In genomic region chr8:110022081-110022480, GRCm38 (mm10) we compare ENCODE assay signal across 39 mouse cellular contexts. TPM values are rescaled to one million over a fixed set of nuclear protein-coding genes. Genes with fewer than 3 reads are reported as not detected.
DNase-seq lines count a peak whose midpoint lies in the region; ATAC-seq and TF ChIP-seq lines count a peak whose summit lies in the region.
"Had no signal": no experiment of that assay in that cellular context is flagged by ENCODE, and none has a peak within 500 bp of the region (broad histone marks: within the 10 kb centered on the region; RNA-seq: fewer than 3 reads in every experiment).

No protein-coding gene starts in this region.

- no peaks in the 10 kb centered on the region for H3K9me3 ChIP-seq in kidney, embryonic 15.5 days (replicated peaks)
- H3K9me3 ChIP-seq: embryonic facial prominence, embryonic 10.5 days; embryonic facial prominence, embryonic 15.5 days; heart, embryonic 12.5 days; limb, embryonic 13.5 days had no signal

- no peak for TF ChIP-seq POLR2A in small intestine, adult 2 months (IDR thresholded peaks at IDR 0.05; ENCODE audit: low read depth, low read length)

- no peaks in the 10 kb centered on the region for H3K4me1 ChIP-seq in kidney, embryonic 15.5 days
- peaks cover 21% of the 10 kb centered on the region; the same call in 1 of the 2 replicates for H3K4me1 ChIP-seq in small intestine, adult 2 months (ENCODE audit: control insufficient read depth, insufficient read depth, insufficient read length, low read length)
- H3K4me1 ChIP-seq: embryonic facial prominence, embryonic 10.5 days; embryonic facial prominence, embryonic 15.5 days; heart, embryonic 12.5 days had no signal

- H3K4me2 ChIP-seq in kidney, embryonic 15.5 days: no peak overlapping the region
- H3K4me2 ChIP-seq: embryonic facial prominence, embryonic 15.5 days; heart, embryonic 12.5 days; hindbrain, embryonic 14.5 days; limb, embryonic 13.5 days; liver, embryonic 11.5 days; midbrain, embryonic 11.5 days had no signal

- DNase-seq in adrenal gland, postnatal 14 days: peak; percentile 15
- no peak for DNase-seq in adrenal gland, postnatal 10 days
- DNase-seq in kidney, postnatal 4 days: peak; percentile 55 to 63
- peak; percentile 30 for DNase-seq in R1 (ENCODE audit: low read depth, low spot score)
- DNase-seq in ovary, postnatal 36 days (ENCODE audit: low spot score): no peak
- DNase-seq: adrenal gland, postnatal 36 days; cerebellum, adult 18-20 months; cerebellum, postnatal 14 days; gastrocnemius, postnatal 36 days; kidney, adult 8-10 months; right cerebral cortex, adult 18-20 months; right cerebral cortex, postnatal 4 days; thymus, postnatal 4 days had no signal

- H3K27me3 ChIP-seq in kidney, embryonic 15.5 days: no peaks in the 10 kb centered on the region
- H3K27me3 ChIP-seq in small intestine, adult 2 months (ENCODE audit: control insufficient read depth, insufficient read depth, low read length): no peaks in the 10 kb centered on the region
- H3K27me3 ChIP-seq: embryonic facial prominence, embryonic 15.5 days; heart, embryonic 12.5 days; limb, embryonic 13.5 days had no signal

- no peak overlapping the region for H3K4me3 ChIP-seq in kidney, embryonic 15.5 days (replicated peaks)
- no peak overlapping the region for H3K4me3 ChIP-seq in small intestine, adult 2 months (ENCODE audit: low read depth, low read length)
- H3K4me3 ChIP-seq: embryonic facial prominence, embryonic 10.5 days; embryonic facial prominence, embryonic 15.5 days; heart, embryonic 12.5 days; limb, embryonic 13.5 days had no signal

- WGBS in kidney, embryonic 15.5 days: 62% methylated on average over 6 of the region's 6 CpGs
- WGBS in small intestine, adult 2 months: 18% methylated on average over 6 of the region's 6 CpGs

- no peak for ATAC-seq in kidney, embryonic 15.5 days (replicated peaks; ENCODE audit: low FRiP score)
- ATAC-seq: forebrain, embryonic 14.5 days; midbrain, embryonic 16.5 days had no signal

- no peak for TF ChIP-seq CTCF in small intestine, adult 2 months (IDR thresholded peaks at IDR 0.05; ENCODE audit: extremely low read depth, insufficient read length, insufficient replicate concordance, low read depth, low read length)

- no peaks in the 10 kb centered on the region for H3K36me3 ChIP-seq in kidney, embryonic 15.5 days
- H3K36me3 ChIP-seq in small intestine, adult 2 months (ENCODE audit: control insufficient read depth, insufficient read depth, low read length): no peaks in the 10 kb centered on the region
- H3K36me3 ChIP-seq: embryonic facial prominence, embryonic 10.5 days; embryonic facial prominence, embryonic 15.5 days; heart, embryonic 12.5 days; limb, embryonic 13.5 days had no signal

- H3K27ac ChIP-seq in kidney, embryonic 15.5 days: no peak overlapping the region
- H3K27ac ChIP-seq in small intestine, adult 2 months (ENCODE audit: insufficient read depth, low read depth, low read length): peak overlapping the region; percentile 70; the same call in 1 of the 2 replicates
- H3K27ac ChIP-seq: embryonic facial prominence, embryonic 10.5 days; embryonic facial prominence, embryonic 15.5 days; hindbrain, embryonic 14.5 days; limb, embryonic 13.5 days had no signal

- H3K9ac ChIP-seq in kidney, embryonic 15.5 days: no peak overlapping the region
- H3K9ac ChIP-seq: embryonic facial prominence, embryonic 15.5 days; heart, embryonic 12.5 days; hindbrain, embryonic 14.5 days; limb, embryonic 13.5 days had no signal

RNA-seq across cellular contexts. Expression of gene Chst4, which starts 17.5 kb away (rescaled TPM):
- total RNA-seq in adrenal gland, postnatal 14 days (2021): 2.1 and 3.9 TPM in 2 replicates
- total RNA-seq in adrenal gland, postnatal 10 days (2021): 1 to 10 TPM; 2.6 to 3.6 TPM
- 0.16 and 0.30 TPM in 2 replicates for polyA plus RNA-seq in kidney, embryonic 15.5 days (2015; fragmentation: Nextera tagmentation; extraction: Ambion mirVana)
- polyA plus RNA-seq in small intestine, adult 2 months (2012; rRNA removed): 25.9 and 27.1 TPM in 2 replicates
- total RNA-seq: CH12.LX; gastrocnemius, adult 18-20 months; gastrocnemius, postnatal 36 days; hematopoietic stem cell, adult 5-6 weeks; layer of hippocampus, postnatal 25 days; megakaryocyte, adult 5-6 weeks; neutrophil, adult 5-6 weeks had no signal
- polyA plus RNA-seq: brain, embryonic 14.5 days; C2C12; embryonic facial prominence, embryonic 10.5 days; embryonic facial prominence, embryonic 15.5 days; forebrain, embryonic 14.5 days; hindbrain, embryonic 14.5 days; limb, embryonic 13.5 days; liver, embryonic 11.5 days; liver, embryonic 16.5 days; midbrain, embryonic 11.5 days; midbrain, embryonic 16.5 days; neural tube, embryonic 11.5 days; thymus, postnatal 0 days had no signal

RNA-seq across cellular contexts. Expression of gene Tat, which starts 31.8 kb away (rescaled TPM):
- total RNA-seq in adrenal gland, postnatal 14 days (2021): 6.8 and 46.2 TPM in 2 replicates
- 10 to 100 TPM in 1 of 2 experiments, 1 to 10 TPM in 1; 8.9 to 35.1 TPM for total RNA-seq in adrenal gland, postnatal 10 days (2021)
- not detected in 2 replicates for polyA plus RNA-seq in kidney, embryonic 15.5 days (2015; fragmentation: Nextera tagmentation; extraction: Ambion mirVana)
- 0.13 TPM in 1 of 2 replicates, not detected in the other for polyA plus RNA-seq in small intestine, adult 2 months (2012; rRNA removed)
- total RNA-seq: CH12.LX; ES-E14; gastrocnemius, postnatal 36 days; hematopoietic stem cell, adult 5-6 weeks; layer of hippocampus, adult 8-10 months; layer of hippocampus, postnatal 25 days; left cerebral cortex, adult 8-10 months; left cerebral cortex, postnatal 36 days; megakaryocyte, adult 5-6 weeks; neutrophil, adult 5-6 weeks had no signal
- polyA plus RNA-seq: C2C12; embryonic facial prominence, embryonic 10.5 days; forebrain, embryonic 14.5 days; hindbrain, embryonic 14.5 days; limb, embryonic 13.5 days; midbrain, embryonic 11.5 days; midbrain, embryonic 16.5 days; neural tube, embryonic 11.5 days had no signal

RNA-seq across cellular contexts. Expression of gene Zfp612, which starts 57.5 kb away (rescaled TPM):
- total RNA-seq in adrenal gland, postnatal 14 days (2021): 6.7 and 7.4 TPM in 2 replicates
- 1 to 10 TPM; 6.4 to 6.7 TPM for total RNA-seq in adrenal gland, postnatal 10 days (2021)
- polyA plus RNA-seq in kidney, embryonic 15.5 days (2015; fragmentation: Nextera tagmentation; extraction: Ambion mirVana): 7.5 and 8.1 TPM in 2 replicates
- polyA plus RNA-seq in small intestine, adult 2 months (2012; rRNA removed): 0.39 and 0.53 TPM in 2 replicates
- total RNA-seq: megakaryocyte, adult 5-6 weeks had no signal
- polyA plus RNA-seq: C2C12 had no signal

Comparison
In these comparisons a context has a peak if more than half of its experiments do, and no peak if none do; other contexts are left out.
1. DNase-seq: peak in adrenal gland, postnatal 14 days (single experiment), kidney, postnatal 4 days (2 of 2) and R1 (single experiment); none in adrenal gland, postnatal 10 days (single experiment) and ovary, postnatal 36 days (single experiment).